11 mouse cellular contexts compared by ENCODE assay signal in the genomic region with DNA sequence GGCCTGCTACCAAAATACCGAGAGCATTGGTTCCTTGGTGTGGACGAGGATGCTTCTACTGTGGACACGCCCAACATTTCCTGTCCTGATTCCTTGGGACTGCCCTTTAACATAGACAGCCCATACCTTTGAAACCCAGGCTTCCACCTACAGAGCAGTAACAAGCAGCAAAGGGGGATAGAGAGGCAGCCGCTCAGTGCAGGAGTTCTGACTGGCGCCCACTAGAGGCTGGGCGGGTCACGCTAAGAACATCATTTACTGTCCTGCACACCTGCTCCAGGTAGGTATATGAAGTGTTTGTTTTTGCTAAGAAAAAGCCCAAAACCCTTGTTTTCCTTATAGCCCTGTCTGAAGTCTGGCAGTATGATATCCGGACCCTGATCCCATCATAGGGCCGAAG. TPM values are rescaled to one million over a fixed set of nuclear protein-coding genes. Genes with fewer than 3 reads are reported as not detected.
A peak's percentile ranks its signal among the peaks of the same experiment; 100 is the strongest.
DNase-seq lines count a peak whose midpoint lies in the region; ATAC-seq and TF ChIP-seq lines count a peak whose summit lies in the region.
"Had no signal": no experiment of that assay in that cellular context is flagged by ENCODE, and none has a peak within 500 bp of the region (broad histone marks: within the 10 kb centered on the region; RNA-seq: fewer than 3 reads in every experiment).

No protein-coding gene starts in this region.

- no peak for TF ChIP-seq EP300 in liver, postnatal 0 days (IDR thresholded peaks at IDR 0.05; ENCODE audit: low read depth)

- no peaks in the 10 kb centered on the region for H3K27me3 ChIP-seq in cerebellum, adult 2 months (ENCODE audit: control insufficient read depth, insufficient read depth, low read length)
- H3K27me3 ChIP-seq in liver, postnatal 0 days (ENCODE audit: insufficient read depth, low read length), result peaks cover 7% of the 10 kb centered on the region
- H3K27me3 ChIP-seq in liver, embryonic 11.5 days (replicated peaks; ENCODE audit: control insufficient read depth, insufficient read depth, low read length), result peaks cover 20% of the 10 kb centered on the region
- H3K27me3 ChIP-seq in E14TG2a.4 (ENCODE audit: insufficient read depth, low read length), result no peaks in the 10 kb centered on the region
- H3K27me3 ChIP-seq in intestine, postnatal 0 days (replicated peaks; ENCODE audit: control insufficient read depth, insufficient read depth, low read length), result no peaks in the 10 kb centered on the region; the same call in 1 of the 2 replicates

- peak; percentile 39; the same call in 1 of the 2 replicates for TF ChIP-seq CTCF in cerebellum, adult 2 months (IDR thresholded peaks at IDR 0.05; ENCODE audit: borderline replicate concordance, insufficient read depth, low read depth, low read length)
- peak; percentile 44 for TF ChIP-seq CTCF in liver, postnatal 0 days (IDR thresholded peaks at IDR 0.05; ENCODE audit: low read depth)
- peak; percentile 90 for TF ChIP-seq CTCF in E14TG2a.4 (conservative IDR thresholded peaks at IDR 0.05; ENCODE audit: low read length)
- peak; percentile 64 for TF ChIP-seq CTCF in intestine, postnatal 0 days (IDR thresholded peaks at IDR 0.05; ENCODE audit: low read depth)

- no peaks in the 10 kb centered on the region for H3K9me3 ChIP-seq in liver, postnatal 0 days (ENCODE audit: low read length)
- no peaks in the 10 kb centered on the region for H3K9me3 ChIP-seq in liver, embryonic 11.5 days (ENCODE audit: control insufficient read depth, low read length)
- no peaks in the 10 kb centered on the region for H3K9me3 ChIP-seq in E14TG2a.4 (ENCODE audit: low read length)
- H3K9me3 ChIP-seq in intestine, postnatal 0 days (ENCODE audit: control insufficient read depth), result no peaks in the 10 kb centered on the region

- H3K4me1 ChIP-seq in cerebellum, adult 2 months (ENCODE audit: control insufficient read depth, insufficient read depth, low read length), result peaks cover 21% of the 10 kb centered on the region
- H3K4me1 ChIP-seq in liver, postnatal 0 days (ENCODE audit: insufficient read depth), result no peaks in the 10 kb centered on the region
- H3K4me1 ChIP-seq in liver, embryonic 11.5 days (replicated peaks; ENCODE audit: control insufficient read depth, insufficient read depth, low read length), result peaks cover 8% of the 10 kb centered on the region
- peaks cover 73% of the 10 kb centered on the region for H3K4me1 ChIP-seq in E14TG2a.4 (replicated peaks; ENCODE audit: low read depth, low read length)
- no peaks in the 10 kb centered on the region for H3K4me1 ChIP-seq in intestine, postnatal 0 days (replicated peaks; ENCODE audit: control insufficient read depth, insufficient read depth, low read length)

- H3K36me3 ChIP-seq in liver, postnatal 0 days (replicated peaks; ENCODE audit: insufficient read depth, low read length), result no peaks in the 10 kb centered on the region
- H3K36me3 ChIP-seq in liver, embryonic 11.5 days (ENCODE audit: control insufficient read depth, insufficient read depth, low read length), result no peaks in the 10 kb centered on the region
- peaks cover 72% of the 10 kb centered on the region for H3K36me3 ChIP-seq in E14TG2a.4 (ENCODE audit: insufficient read depth, low read length)
- no peaks in the 10 kb centered on the region for H3K36me3 ChIP-seq in intestine, postnatal 0 days (ENCODE audit: control insufficient read depth, insufficient read depth)

- no peak for ATAC-seq in liver, postnatal 0 days
- no peak for ATAC-seq in liver, embryonic 11.5 days (replicated peaks; ENCODE audit: low FRiP score)
- ATAC-seq in intestine, postnatal 0 days, result 0 out of 2 replicates have a peak, but pooled peaks have one; percentile 26
- ATAC-seq: hindbrain, embryonic 16.5 days had no signal

- no peak overlapping the region for H3K4me2 ChIP-seq in liver, postnatal 0 days (ENCODE audit: low read depth, low read length)
- no peak overlapping the region for H3K4me2 ChIP-seq in liver, embryonic 11.5 days
- H3K4me2 ChIP-seq in intestine, postnatal 0 days (replicated peaks; ENCODE audit: low read depth), result 0 out of 2 replicates have a peak overlapping the region, but pooled peaks have one; percentile 27

- no peak for TF ChIP-seq POLR2A in cerebellum, adult 2 months (IDR thresholded peaks at IDR 0.05; ENCODE audit: borderline replicate concordance, insufficient read depth, low read length)

- DNase-seq in cerebellum, adult 2 months, result no peak
- DNase-seq in cerebellum, adult 18-20 months, result no peak
- no peak for DNase-seq in liver, postnatal 0 days
- no peak for DNase-seq in liver, embryonic 11.5 days (ENCODE audit: low spot score)
- DNase-seq in frontal cortex, postnatal 25 days (ENCODE audit: low spot score in 2 of 2), result no peak
- no peak for DNase-seq in right cerebral cortex, adult 18-20 months
- DNase-seq: left cerebral cortex, postnatal 4 days had no signal

- 83% methylated on average over 9 of the region's 9 CpGs for WGBS in cerebellum, adult 2 months
- 77% methylated on average over 9 of the region's 9 CpGs for WGBS in liver, postnatal 0 days (ENCODE audit: insufficient replicate concordance)
- 67% methylated on average over 9 of the region's 9 CpGs for WGBS in liver, embryonic 11.5 days
- 65% methylated on average over 9 of the region's 9 CpGs for WGBS in intestine, postnatal 0 days

- H3K27ac ChIP-seq in cerebellum, adult 2 months (ENCODE audit: insufficient read depth, low read length), result no peak overlapping the region
- H3K27ac ChIP-seq in liver, postnatal 0 days (ENCODE audit: low read depth), result no peak overlapping the region
- no peak overlapping the region for H3K27ac ChIP-seq in liver, embryonic 11.5 days (ENCODE audit: low read depth, low read length)
- no peak overlapping the region for H3K27ac ChIP-seq in intestine, postnatal 0 days (ENCODE audit: low read depth, low read length)
- H3K27ac ChIP-seq: macrophage had no signal

- no peak overlapping the region for H3K4me3 ChIP-seq in cerebellum, adult 2 months (replicated peaks; ENCODE audit: insufficient read depth, low read depth, low read length)
- no peak overlapping the region for H3K4me3 ChIP-seq in liver, postnatal 0 days (ENCODE audit: low read depth, low read length)
- H3K4me3 ChIP-seq in liver, embryonic 11.5 days (ENCODE audit: low read depth, low read length), result no peak overlapping the region
- H3K4me3 ChIP-seq in E14TG2a.4 (replicated peaks; ENCODE audit: low read length), result no peak overlapping the region
- no peak overlapping the region for H3K4me3 ChIP-seq in intestine, postnatal 0 days (ENCODE audit: low read depth, low read length)

- no peak overlapping the region for H3K9ac ChIP-seq in liver, postnatal 0 days (replicated peaks)
- no peak overlapping the region for H3K9ac ChIP-seq in liver, embryonic 11.5 days (ENCODE audit: low read depth, low read length)
- H3K9ac ChIP-seq in intestine, postnatal 0 days (ENCODE audit: low read depth, low read length), result no peak overlapping the region

RNA-seq across cellular contexts. Expression of a gene that starts 21.8 kb away (rescaled TPM):
- 58.8 and 64.1 TPM in 2 replicates for polyA plus RNA-seq in cerebellum, adult 2 months (2012; rRNA removed)
- 14.7 and 17.7 TPM in 2 replicates for polyA plus RNA-seq in liver, postnatal 0 days (2015; fragmentation: Nextera tagmentation; extraction: Ambion mirVana)
- 43.1 and 43.4 TPM in 2 replicates for polyA plus RNA-seq in liver, embryonic 11.5 days (2014; fragmentation: Nextera tagmentation; extraction: Ambion mirVana)
- polyA plus RNA-seq in intestine, postnatal 0 days (2015; fragmentation: Nextera tagmentation; extraction: Ambion mirVana), result 43.0 and 47.0 TPM in 2 replicates

RNA-seq across cellular contexts. Expression of a gene that starts 30.0 kb away (rescaled TPM):
- 377 and 378 TPM in 2 replicates for polyA plus RNA-seq in cerebellum, adult 2 months (2012; rRNA removed)
- 0.06 TPM in 2 replicates for polyA plus RNA-seq in liver, postnatal 0 days (2015; fragmentation: Nextera tagmentation; extraction: Ambion mirVana)
- polyA plus RNA-seq in liver, embryonic 11.5 days (2014; fragmentation: Nextera tagmentation; extraction: Ambion mirVana), result 1.3 and 1.4 TPM in 2 replicates
- polyA plus RNA-seq in intestine, postnatal 0 days (2015; fragmentation: Nextera tagmentation; extraction: Ambion mirVana), result 2.7 and 3.7 TPM in 2 replicates

RNA-seq across cellular contexts. Expression of a gene that starts 33.0 kb away (rescaled TPM):
- polyA plus RNA-seq in cerebellum, adult 2 months (2012; rRNA removed), result 322 and 328 TPM in 2 replicates
- 65.3 and 67.4 TPM in 2 replicates for polyA plus RNA-seq in liver, postnatal 0 days (2015; fragmentation: Nextera tagmentation; extraction: Ambion mirVana)
- 135 TPM in 2 replicates for polyA plus RNA-seq in liver, embryonic 11.5 days (2014; fragmentation: Nextera tagmentation; extraction: Ambion mirVana)
- polyA plus RNA-seq in intestine, postnatal 0 days (2015; fragmentation: Nextera tagmentation; extraction: Ambion mirVana), result 143 and 147 TPM in 2 replicates

RNA-seq across cellular contexts. Expression of a gene that starts 37.6 kb away (rescaled TPM):
- polyA plus RNA-seq in cerebellum, adult 2 months (2012; rRNA removed), result 321 and 339 TPM in 2 replicates
- 8.8 and 8.9 TPM in 2 replicates for polyA plus RNA-seq in liver, postnatal 0 days (2015; fragmentation: Nextera tagmentation; extraction: Ambion mirVana)
- 64.0 and 70.8 TPM in 2 replicates for polyA plus RNA-seq in liver, embryonic 11.5 days (2014; fragmentation: Nextera tagmentation; extraction: Ambion mirVana)
- polyA plus RNA-seq in intestine, postnatal 0 days (2015; fragmentation: Nextera tagmentation; extraction: Ambion mirVana), result 22.2 and 24.6 TPM in 2 replicates

RNA-seq across cellular contexts. Expression of a gene that starts 43.3 kb away (rescaled TPM):
- polyA plus RNA-seq in cerebellum, adult 2 months (2012; rRNA removed), result 105 and 117 TPM in 2 replicates
- polyA plus RNA-seq in liver, postnatal 0 days (2015; fragmentation: Nextera tagmentation; extraction: Ambion mirVana), result 1.9 and 2.6 TPM in 2 replicates
- 28.3 and 30.2 TPM in 2 replicates for polyA plus RNA-seq in liver, embryonic 11.5 days (2014; fragmentation: Nextera tagmentation; extraction: Ambion mirVana)
- polyA plus RNA-seq in intestine, postnatal 0 days (2015; fragmentation: Nextera tagmentation; extraction: Ambion mirVana), result 14.4 and 15.1 TPM in 2 replicates
- polyA plus RNA-seq: macrophage had no signal

Comparison
In these comparisons a context has a peak if more than half of its experiments do, and no peak if none do; other contexts are left out.
1. CTCF ChIP-seq: peak in every context shown above with its lines; median percentile 90 in E14TG2a.4; 64 in intestine, postnatal 0 days; 44 in liver, postnatal 0 days; 39 in cerebellum, adult 2 months.
2. RNA of a gene that starts 30.0 kb away (polyA plus RNA-seq): 377 to 378 TPM in cerebellum, adult 2 months; 2.7 to 3.7 TPM in intestine, postnatal 0 days, 1.3 to 1.4 TPM in liver, embryonic 11.5 days and 0.06 TPM in liver, postnatal 0 days; every median in the first group is over 10 times any median in the second.